Mouse (Mus musculus): Measurements from ENCODE around the gene Ambra1.

- no peak for TF ChIP-seq POLR2A (IDR thresholded peaks at IDR 0.05; ENCODE audit: borderline replicate concordance, control insufficient read depth, low read depth, low read length)
- TF ChIP-seq CTCF (IDR thresholded peaks at IDR 0.05; ENCODE audit: control insufficient read depth, insufficient read depth, low read length) = no peak
Measured at GRCm38 (mm10) chr2:91878387-91879180, 148.7 kb downstream of the Ambra1 start.

Data from bone marrow, adult 2 months (tissue).